Mouse (Mus musculus) midbrain, embryonic 12.5 days (tissue): ENCODE results near the gene E130218I03Rik. TPM values are rescaled to one million over a fixed set of nuclear protein-coding genes. Genes with fewer than 3 reads are reported as not detected.

ENCODE experiments used
- ATAC-seq: fragments of 200-750 bp; cut with Nextera tagmentation; 2 replicates; pipeline ENCODE4 v1.8.0; 2017; ENCODE audit warnings: low read depth, moderate TSS enrichment, moderate library complexity; ENCODE audit not compliant: low FRiP score
- H3K27ac ChIP-seq: fragments of 300-500 bp; sonication (generic); replicated peaks from 2 replicates; pipeline ENCODE4 v1.5.1; 2016; ENCODE audit warnings: mild to moderate bottlenecking
- H3K27me3 ChIP-seq: fragments of 300-500 bp; sonication (generic); 2 replicates; pipeline ENCODE4 v1.6.1; 2016; ENCODE audit warnings: mild to moderate bottlenecking
- H3K36me3 ChIP-seq: fragments of 300-500 bp; sonication (generic); 2 replicates; pipeline ENCODE4 v1.6.1; 2016
- H3K4me1 ChIP-seq: fragments of 300-500 bp; sonication (generic); 2 replicates; pipeline ENCODE4 v1.6.1; 2016
- H3K4me2 ChIP-seq: fragments of 300-500 bp; sonication (generic); replicated peaks from 2 replicates; pipeline ENCODE4 v1.6.1; 2016; ENCODE audit warnings: mild to moderate bottlenecking, moderate library complexity
- H3K4me3 ChIP-seq: fragments of 300-500 bp; sonication (generic); 2 replicates; pipeline ENCODE4 v1.5.1; 2016; ENCODE audit warnings: mild to moderate bottlenecking
- H3K9ac ChIP-seq: fragments of 300-500 bp; sonication (generic); replicated peaks from 2 replicates; pipeline ENCODE4 v1.6.1; 2016; ENCODE audit warnings: mild to moderate bottlenecking, moderate library complexity
- H3K9me3 ChIP-seq: fragments of 300-500 bp; sonication (generic); 2 replicates; pipeline ENCODE4 v1.6.1; 2016; ENCODE audit warnings: mild to moderate bottlenecking
- whole genome bisulfite sequencing: fragments of 180-500 bp; shearing (Covaris S2); methylation state at CpG from one replicate; pipeline ENCODE4 v1.1.7; 2016; 5-methylcytosine and 5-hydroxymethylcytosine counted together
- polyA plus RNA-seq: library from polyadenylated mRNA; unstranded; fragments of >200 nt; fragmentation: Nextera tagmentation; extraction: Ambion mirVana; gene quantifications from 2 replicates; pipeline ENCODE4 v1.2.1, GENCODE M21; 2016

E130218I03Rik gene
- polyA plus RNA-seq: 0.23 and 0.76 TPM in 2 replicates

DNA sequence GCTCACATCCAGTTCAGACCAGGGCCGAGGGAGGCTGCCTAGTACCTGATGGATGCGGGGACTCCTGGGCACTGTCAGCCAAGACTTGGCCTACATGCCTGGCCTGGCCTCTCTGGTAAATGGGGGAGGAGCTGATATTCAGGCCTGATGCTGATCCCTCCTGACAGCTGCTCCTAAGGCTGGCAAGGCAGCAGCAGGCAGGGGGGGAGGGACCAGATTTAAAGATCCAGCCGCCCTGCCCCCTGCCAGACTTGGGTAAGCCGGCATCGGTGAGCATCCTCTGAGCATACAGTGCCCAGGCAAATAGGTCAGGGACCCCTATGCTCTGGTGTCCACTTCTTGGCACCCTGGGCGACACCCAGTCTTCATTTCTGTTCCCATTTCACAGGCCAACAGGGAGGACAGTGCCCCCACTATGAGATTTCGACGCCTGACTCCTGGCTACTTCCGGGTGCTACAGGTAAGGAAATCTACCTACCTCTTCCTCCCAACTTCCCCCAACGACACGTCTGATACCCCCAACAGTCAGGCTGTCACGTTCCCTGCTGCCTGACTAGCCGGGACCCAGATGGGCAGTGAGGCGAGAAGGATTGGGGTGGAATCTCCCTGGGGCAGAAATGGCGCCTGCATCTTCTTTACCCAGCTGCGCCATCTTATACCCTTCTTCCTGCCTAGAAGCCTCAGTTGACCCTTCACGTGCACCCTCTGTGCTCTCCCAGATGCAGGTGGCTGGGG lies at the start of gene E130218I03Rik:
Gene E130218I03Rik, plus strand, starts transcription at position 147 of the 735 bp plus-strand sequence.
- peaks cover 31% of the 10 kb centered on the region for H3K27me3 ChIP-seq
- no peak for ATAC-seq
- peak within 1 kb of the TSS; percentile 66; the same call in 1 of the 2 replicates for H3K4me3 ChIP-seq
- peak within 1 kb of the TSS; percentile 70 for H3K4me2 ChIP-seq
- no peaks in the 10 kb centered on the region for H3K9me3 ChIP-seq
- H3K9ac ChIP-seq: peak within 1 kb of the TSS; percentile 68
- WGBS: 90% methylated on average over 17 of the region's 17 CpGs
- 0 out of 2 replicates have a peak, but pooled peaks cover 5% of the 10 kb centered on the region for H3K36me3 ChIP-seq
- no peak within 1 kb of the TSS for H3K27ac ChIP-seq
- H3K4me1 ChIP-seq: peaks cover 22% of the 10 kb centered on the region

DNA sequence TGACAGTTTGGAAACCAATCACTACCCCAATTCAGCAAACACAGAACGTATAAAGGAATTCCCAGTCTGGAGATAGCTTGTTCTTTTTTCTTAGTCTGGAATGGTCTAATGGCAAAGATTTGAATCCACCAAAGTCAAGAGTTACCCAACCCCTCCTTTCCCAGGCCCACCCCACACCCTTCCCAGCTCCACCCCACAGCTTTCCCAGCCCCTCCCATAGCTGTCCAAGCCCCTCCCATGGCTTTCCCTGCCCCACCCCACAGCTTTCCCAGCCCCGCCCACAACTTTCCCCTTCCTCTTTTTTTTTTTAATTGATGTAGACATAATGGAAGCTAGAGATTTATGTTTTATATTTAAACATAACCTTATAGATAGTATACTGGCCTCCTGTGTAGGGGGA lies 44.1 kb upstream of the E130218I03Rik start:
- no peak for ATAC-seq
- Histone ChIP-seq H3K4me2 (no peak overlapping the region), H3K9ac (no peak overlapping the region), H3K4me3 (no peak overlapping the region), H3K9me3 (no peaks in the 10 kb centered on the region), H3K4me1 (no peaks in the 10 kb centered on the region), H3K27ac (no peak overlapping the region), H3K27me3 (no peaks in the 10 kb centered on the region), H3K36me3 (no peaks in the 10 kb centered on the region)
- 81% methylated on average over 2 of the region's 2 CpGs for WGBS

DNA sequence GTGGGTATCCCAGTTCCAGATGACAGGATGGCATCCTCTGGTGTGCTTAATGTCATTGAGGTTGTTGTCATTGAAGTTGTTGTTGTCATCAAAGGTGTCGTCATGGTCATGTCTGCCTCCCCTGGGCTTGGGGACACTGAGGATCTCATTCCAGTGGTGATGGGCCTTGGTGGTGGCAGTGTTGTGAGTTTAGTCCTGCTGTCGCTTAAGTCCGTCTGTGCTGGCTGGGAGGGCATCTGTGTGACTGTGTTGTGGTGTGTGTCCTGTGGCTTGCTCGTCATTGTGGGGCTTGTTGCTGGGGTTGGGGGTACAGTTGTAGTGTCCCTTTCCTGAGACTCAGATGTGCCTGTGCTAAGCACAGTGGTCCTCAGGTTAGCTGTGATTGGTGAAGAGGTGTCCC lies 40.6 kb upstream of the E130218I03Rik start, which contains the start of gene Gm7534:
Gene Gm7534, minus strand, starts transcription at position 101 of the 400 bp plus-strand sequence.
- Histone ChIP-seq H3K4me1 (no peaks in the 10 kb centered on the region), H3K4me3 (no peak within 1 kb of the TSS), H3K9me3 (no peaks in the 10 kb centered on the region), H3K27me3 (no peaks in the 10 kb centered on the region), H3K9ac (no peak within 1 kb of the TSS), H3K36me3 (no peaks in the 10 kb centered on the region), H3K27ac (no peak within 1 kb of the TSS), H3K4me2 (no peak within 1 kb of the TSS)
- no peak for ATAC-seq
- 93% methylated on average over 4 of the region's 4 CpGs for WGBS

DNA sequence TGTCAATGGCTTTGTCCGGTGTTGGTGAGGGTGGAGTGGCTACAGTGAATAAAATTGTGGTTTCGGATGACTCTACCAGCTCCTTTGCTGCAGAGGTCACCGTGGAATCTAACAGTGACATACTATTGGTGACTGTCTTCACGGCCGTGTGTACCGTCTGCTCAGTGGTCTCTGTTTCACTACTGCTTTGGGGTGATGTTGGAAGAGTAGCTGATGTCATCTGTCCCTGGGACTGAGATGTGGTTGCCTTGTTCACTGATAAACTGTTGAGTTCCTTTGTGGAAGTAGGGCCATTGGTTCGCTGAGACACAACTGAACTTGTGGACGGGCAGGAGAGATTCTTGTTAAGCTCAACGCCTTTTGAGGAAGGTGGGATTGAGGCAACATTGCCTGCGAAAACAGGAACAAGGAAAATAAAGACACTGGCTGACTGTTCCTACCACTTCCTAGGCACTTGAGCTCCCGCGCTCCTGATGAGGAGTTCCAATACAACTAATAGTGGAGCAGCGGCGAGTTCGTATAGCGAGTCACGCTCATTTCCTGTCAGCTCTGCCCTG lies 40.0 kb upstream of the E130218I03Rik start:
- ATAC-seq: no peak
- 90% methylated on average over 17 of the region's 17 CpGs for WGBS
- no peaks in the 10 kb centered on the region for H3K36me3 ChIP-seq
- no peaks in the 10 kb centered on the region for H3K4me1 ChIP-seq
- no peak overlapping the region for H3K4me3 ChIP-seq
- H3K27ac ChIP-seq: no peak overlapping the region
- no peaks in the 10 kb centered on the region for H3K27me3 ChIP-seq
- no peak overlapping the region for H3K4me2 ChIP-seq
- H3K9me3 ChIP-seq: no peaks in the 10 kb centered on the region
- H3K9ac ChIP-seq: no peak overlapping the region

DNA sequence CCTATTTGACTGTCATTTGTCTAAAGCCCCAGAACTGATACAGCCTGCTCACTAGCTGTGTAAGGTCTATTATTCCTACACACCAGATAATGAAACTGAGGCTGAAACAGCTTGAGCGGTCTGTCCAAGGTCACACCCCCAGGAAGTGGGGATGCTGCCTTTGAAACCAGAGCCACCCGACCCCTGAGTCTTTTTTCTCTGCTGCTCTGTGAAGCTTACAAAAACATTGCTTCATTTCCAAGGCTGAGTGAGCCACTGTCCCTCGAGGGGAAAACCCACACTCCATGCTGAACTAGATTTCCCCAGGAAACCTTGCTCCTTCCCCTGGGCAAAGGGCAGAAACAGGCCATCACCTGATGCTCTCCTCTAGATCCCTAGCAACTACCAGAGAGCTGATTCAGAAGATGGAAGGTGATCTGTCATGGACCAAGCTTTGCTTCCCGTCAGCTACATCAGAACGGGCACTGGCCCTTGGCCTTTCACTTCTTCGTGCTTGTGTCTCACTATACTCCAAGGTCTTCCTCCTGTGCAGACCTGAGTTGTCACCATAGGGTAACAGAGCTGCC lies 36.9 kb upstream of the E130218I03Rik start:
- H3K27ac ChIP-seq: no peak overlapping the region
- no peak for ATAC-seq
- no peaks in the 10 kb centered on the region for H3K4me1 ChIP-seq
- H3K9me3 ChIP-seq: no peaks in the 10 kb centered on the region
- H3K4me2 ChIP-seq: no peak overlapping the region
- WGBS: 67% methylated on average over 6 of the region's 6 CpGs
- no peaks in the 10 kb centered on the region for H3K27me3 ChIP-seq
- no peaks in the 10 kb centered on the region for H3K36me3 ChIP-seq
- H3K9ac ChIP-seq: no peak overlapping the region
- no peak overlapping the region for H3K4me3 ChIP-seq

DNA sequence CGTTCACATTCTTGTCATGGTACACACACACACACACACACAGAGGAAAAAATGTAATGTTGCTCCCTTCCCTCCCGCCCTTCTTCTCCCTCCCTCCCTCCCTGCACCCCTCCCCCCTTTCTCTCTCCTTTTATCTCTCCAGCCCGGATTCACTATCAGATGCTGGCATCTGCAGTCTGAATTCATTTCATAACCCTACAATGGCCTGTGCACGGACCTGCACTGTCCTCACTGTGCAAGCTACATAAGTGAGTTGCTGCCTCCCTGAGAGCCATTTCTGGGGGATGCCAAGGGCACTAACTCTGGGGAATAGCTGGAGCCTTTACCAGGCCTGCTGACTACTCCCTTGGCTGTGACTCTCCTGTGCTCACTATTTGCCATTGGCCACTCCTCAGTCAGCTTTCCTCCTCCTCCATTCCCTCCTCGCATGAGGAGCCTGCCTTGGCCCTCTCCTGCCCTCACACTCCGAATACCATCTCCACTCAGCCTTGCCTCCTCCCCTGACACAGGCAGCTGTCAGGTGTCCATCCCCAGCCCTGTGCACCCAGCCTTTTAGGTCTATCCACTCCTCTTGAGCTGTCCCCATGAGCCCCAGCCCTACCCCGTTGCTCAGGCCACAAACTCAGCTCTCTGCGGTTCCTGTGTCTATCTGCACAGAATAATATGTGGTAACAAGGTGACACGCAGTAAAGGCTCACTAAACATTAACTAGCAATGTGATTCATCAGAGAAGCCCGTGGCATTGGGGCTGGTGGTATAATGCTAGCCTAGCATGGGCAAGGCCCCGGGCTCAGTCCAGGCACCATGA lies 20.5 kb upstream of the E130218I03Rik start:
- H3K9me3 ChIP-seq: no peaks in the 10 kb centered on the region
- peaks cover 10% of the 10 kb centered on the region; the same call in 1 of the 2 replicates for H3K27me3 ChIP-seq
- no peak for ATAC-seq
- H3K36me3 ChIP-seq: no peaks in the 10 kb centered on the region
- 67% methylated on average over 11 of the region's 11 CpGs for WGBS
- no peak overlapping the region; the same call in 1 of the 2 replicates for H3K9ac ChIP-seq
- no peak overlapping the region for H3K4me3 ChIP-seq
- no peak overlapping the region for H3K4me2 ChIP-seq
- H3K27ac ChIP-seq: no peak overlapping the region
- H3K4me1 ChIP-seq: no peaks in the 10 kb centered on the region

DNA sequence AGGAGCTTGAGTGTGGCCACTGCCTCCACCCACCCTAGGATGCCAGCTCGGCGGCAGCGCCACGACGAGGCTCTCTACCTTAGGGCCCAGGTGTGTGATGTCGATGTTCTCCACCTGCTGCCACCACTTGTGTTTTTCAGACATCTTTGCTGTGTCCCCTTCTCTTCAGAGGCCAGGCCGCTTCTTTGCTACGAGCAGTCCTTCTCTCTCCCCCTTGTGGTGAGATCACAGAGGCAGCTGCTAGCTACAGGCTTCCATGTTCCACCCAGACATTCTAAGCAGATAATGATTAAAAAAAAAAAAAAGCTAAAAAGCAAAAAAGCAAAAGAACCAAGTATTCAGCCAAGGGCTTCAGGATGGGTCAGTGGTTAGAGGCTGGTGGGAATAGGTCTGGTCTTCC lies 16.3 kb upstream of the E130218I03Rik start, which contains the start of gene Catsper4:
Gene Catsper4, minus strand, starts transcription at position 190 of the 400 bp plus-strand sequence.
- WGBS: 73% methylated on average over 8 of the region's 8 CpGs

DNA sequence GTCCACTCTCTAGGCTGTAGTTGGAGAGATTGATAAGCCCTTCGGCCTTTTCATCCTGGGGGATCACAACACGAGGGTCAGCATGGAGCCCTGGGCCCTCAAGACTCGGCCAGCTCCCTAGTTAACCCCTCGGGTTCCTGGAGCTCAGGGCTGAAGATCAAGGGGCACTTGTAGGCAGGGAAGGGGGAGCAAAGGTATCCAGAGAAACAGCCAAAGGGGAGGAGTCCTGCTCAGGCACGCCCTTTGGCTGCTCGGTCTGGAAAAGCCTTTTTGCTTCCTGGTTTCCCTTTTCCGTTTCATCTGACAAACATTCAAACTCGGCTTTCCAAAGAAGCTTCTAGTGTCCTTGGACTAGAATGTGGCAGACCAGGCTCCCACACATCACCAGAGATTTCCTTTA lies 13.0 kb upstream of the E130218I03Rik start:
- Histone ChIP-seq H3K9ac (no peak overlapping the region), H3K4me3 (no peak overlapping the region), H3K9me3 (no peaks in the 10 kb centered on the region), H3K36me3 (no peaks in the 10 kb centered on the region), H3K4me1 (no peaks in the 10 kb centered on the region), H3K27me3 (0 out of 2 replicates have a peak, but pooled peaks cover 3% of the 10 kb centered on the region), H3K4me2 (no peak overlapping the region), H3K27ac (no peak overlapping the region)
- 36% methylated on average over 8 of the region's 8 CpGs for WGBS
- no peak for ATAC-seq

More for the DNA sequence above, 16.3 kb upstream of the E130218I03Rik start, which contains the start of gene Catsper4:
- H3K9ac ChIP-seq: no peak within 1 kb of the TSS
- no peaks in the 10 kb centered on the region for H3K9me3 ChIP-seq
- H3K27ac ChIP-seq: no peak within 1 kb of the TSS
- peaks cover 10% of the 10 kb centered on the region; the same call in 1 of the 2 replicates for H3K27me3 ChIP-seq
- no peak within 1 kb of the TSS for H3K4me3 ChIP-seq
- no peaks in the 10 kb centered on the region for H3K4me1 ChIP-seq
- no peak for ATAC-seq
- no peak within 1 kb of the TSS for H3K4me2 ChIP-seq
- no peaks in the 10 kb centered on the region for H3K36me3 ChIP-seq

DNA sequence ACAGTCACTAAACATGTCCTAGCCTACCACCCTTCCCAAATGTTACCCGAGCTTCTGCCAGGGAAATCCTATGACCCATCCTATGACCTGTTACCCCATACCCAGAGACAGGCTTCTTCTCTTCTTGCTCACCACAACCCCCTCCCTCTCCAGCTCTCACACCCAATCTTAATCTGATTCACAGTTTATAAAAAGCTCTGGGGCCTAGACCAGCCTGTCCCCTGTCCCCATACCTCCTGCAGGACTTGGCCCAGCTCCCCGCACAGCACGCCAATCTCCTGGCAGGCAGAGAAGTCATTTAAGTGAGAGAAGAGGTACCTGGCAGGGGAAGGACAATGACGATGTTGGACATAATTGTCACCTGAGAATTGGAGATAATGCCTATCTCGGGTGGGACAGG lies 8.6 kb upstream of the E130218I03Rik start:
- no peak for ATAC-seq
- Histone ChIP-seq H3K36me3 (no peaks in the 10 kb centered on the region), H3K4me2 (no peak overlapping the region), H3K27ac (no peak overlapping the region), H3K9ac (no peak overlapping the region), H3K9me3 (no peaks in the 10 kb centered on the region), H3K27me3 (peaks cover 28% of the 10 kb centered on the region), H3K4me1 (peaks cover 8% of the 10 kb centered on the region; the same call in 1 of the 2 replicates), H3K4me3 (no peak overlapping the region)
- WGBS: 79% methylated on average over 5 of the region's 5 CpGs

DNA sequence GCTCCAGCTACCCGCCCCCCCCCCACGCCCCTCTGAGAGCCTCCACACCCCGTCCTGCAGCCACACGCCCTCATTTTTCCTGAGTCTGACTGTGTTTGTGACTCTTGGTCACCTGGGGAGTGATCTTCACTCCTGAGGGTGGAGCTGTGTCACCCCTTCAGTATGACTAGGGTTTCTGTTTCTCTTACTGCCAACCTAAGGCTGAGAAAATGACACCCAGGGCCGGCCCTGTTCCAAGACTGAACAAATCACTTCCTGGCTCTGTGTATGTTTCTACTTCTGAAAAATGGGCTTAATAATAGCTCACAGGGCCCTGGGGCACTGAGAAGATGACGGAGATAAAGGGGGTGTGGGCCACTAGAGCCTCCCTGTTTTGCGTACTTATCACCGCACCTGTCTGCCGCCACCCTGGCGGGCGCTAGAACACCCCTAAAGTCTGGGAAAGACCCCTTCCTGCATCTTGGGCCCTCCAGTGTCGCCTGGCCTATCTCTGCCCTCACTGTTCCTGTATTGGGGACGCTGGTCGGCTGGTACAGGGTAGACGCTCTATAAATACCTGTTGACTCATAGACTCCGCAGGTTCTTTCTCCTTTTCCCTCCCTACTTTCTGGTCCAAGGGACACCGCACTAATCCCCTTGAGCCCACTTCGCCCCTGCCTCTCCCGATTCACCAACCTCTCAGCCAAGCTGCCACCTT lies 5.7 kb upstream of the E130218I03Rik start:
- H3K27ac ChIP-seq: no peak overlapping the region
- no peak overlapping the region; the same call in 1 of the 2 replicates for H3K4me2 ChIP-seq
- no peaks in the 10 kb centered on the region for H3K36me3 ChIP-seq
- no peak overlapping the region for H3K9ac ChIP-seq
- peaks cover 8% of the 10 kb centered on the region; the same call in 1 of the 2 replicates for H3K4me1 ChIP-seq
- no peak overlapping the region for H3K4me3 ChIP-seq
- H3K27me3 ChIP-seq: peaks cover 28% of the 10 kb centered on the region
- ATAC-seq: no peak
- no peaks in the 10 kb centered on the region for H3K9me3 ChIP-seq
- 27% methylated on average over 19 of the region's 19 CpGs for WGBS

DNA sequence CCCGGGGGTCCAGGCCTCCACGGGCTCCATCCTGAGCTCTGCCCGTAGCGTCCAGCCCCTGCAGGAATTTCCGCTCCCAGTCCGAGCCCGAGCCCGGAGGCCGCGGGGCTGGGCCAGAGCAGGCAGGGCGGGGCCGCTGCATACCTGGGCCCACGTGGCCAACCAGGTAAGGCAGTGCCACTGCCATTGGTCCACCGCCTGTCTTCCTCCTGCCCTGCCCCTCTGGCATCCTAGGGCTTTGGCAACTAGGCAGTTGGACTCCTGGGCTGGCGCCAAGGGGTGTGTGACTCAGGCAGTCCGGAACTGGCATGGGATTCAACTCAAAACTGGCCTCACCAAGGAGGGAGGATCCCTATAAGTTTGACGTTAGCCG lies 5.2 kb upstream of the E130218I03Rik start, which contains the start of gene Cnksr1:
Gene Cnksr1, minus strand, starts transcription at position 121 of the 373 bp plus-strand sequence.
- Histone ChIP-seq H3K4me3 (no peak within 1 kb of the TSS), H3K9me3 (no peaks in the 10 kb centered on the region), H3K4me2 (no peak within 1 kb of the TSS; the same call in 1 of the 2 replicates), H3K27ac (no peak within 1 kb of the TSS), H3K4me1 (peaks cover 8% of the 10 kb centered on the region; the same call in 1 of the 2 replicates), H3K36me3 (0 out of 2 replicates have a peak, but pooled peaks cover 2% of the 10 kb centered on the region), H3K9ac (no peak within 1 kb of the TSS), H3K27me3 (peaks cover 28% of the 10 kb centered on the region)
- WGBS: 2% methylated on average over 18 of the region's 18 CpGs
- ATAC-seq: no peak
